Mouse (Mus musculus): ENCODE data around the gene Gm44805.

DNA sequence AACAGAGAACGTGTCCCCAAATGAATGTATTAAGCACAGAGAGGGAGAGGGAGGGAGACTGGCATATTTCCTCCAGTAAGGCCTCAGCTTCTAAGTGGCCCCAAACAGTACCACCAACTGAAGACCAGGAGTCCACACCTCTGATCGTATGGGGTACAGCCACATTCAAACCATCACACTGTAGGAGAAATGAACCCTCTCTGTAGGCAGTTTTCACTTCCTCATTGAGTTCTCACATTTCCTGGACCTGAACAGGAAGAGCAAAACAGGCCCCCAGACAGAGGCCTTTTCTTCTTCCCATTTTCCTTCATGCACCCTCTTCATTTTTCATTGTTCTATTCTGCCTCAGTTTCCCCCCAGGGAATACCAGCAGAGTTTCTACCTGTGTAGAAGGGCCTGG, 13.8 kb downstream of the Gm44805 start:
- TF ChIP-seq CTCF (conservative IDR thresholded peaks at IDR 0.05; ENCODE audit: insufficient read depth, insufficient read length, low read depth, low read length) (no peak), POLR2A (IDR thresholded peaks at IDR 0.05; ENCODE audit: low read depth, low read length) (no peak)

Measured in kidney, adult 2 months (tissue).